Mouse (Mus musculus): Measurements from ENCODE around the gene Rbfox2.

DNA sequence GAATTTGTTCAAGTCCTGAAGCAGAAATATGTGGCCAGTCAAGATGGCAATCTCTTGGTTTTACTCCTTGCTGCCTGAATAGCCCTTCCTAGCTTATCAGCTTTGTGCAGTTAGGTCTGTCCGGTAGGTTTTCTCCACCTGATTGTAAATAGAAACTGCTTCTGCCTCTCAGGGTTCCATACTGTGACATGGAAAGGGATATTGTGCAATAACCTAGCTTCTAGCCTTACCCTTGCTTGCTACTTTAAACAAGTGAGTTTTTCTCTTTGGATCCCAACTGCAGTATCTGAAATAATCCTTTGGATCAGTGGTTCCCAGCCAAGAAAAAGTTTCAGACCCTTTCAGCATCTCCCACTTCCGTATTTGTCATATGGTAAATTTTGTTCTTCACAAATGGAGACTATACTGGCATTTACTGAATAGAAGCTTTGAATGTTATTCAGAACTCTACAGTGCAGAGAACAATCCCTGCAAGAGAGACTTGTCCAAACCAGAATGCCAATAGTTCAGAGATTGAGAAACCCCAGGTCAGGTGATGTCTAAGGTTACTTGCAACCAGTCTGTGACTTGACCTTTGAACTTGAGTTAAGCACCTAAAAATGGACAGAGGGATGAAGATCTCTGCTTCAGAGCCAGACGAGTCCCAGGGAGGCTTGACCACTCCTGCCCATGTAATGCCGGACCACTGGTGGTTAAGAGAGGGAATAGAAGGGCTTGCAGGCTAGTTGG, 1.1 kb upstream of the Rbfox2 start:
- TF ChIP-seq CTCF (IDR thresholded peaks at IDR 0.05; ENCODE audit: low read depth): no peak
- TF ChIP-seq EP300 (IDR thresholded peaks at IDR 0.05; ENCODE audit: low read depth): no peak

Data from liver, embryonic 14.5 days (tissue).